Mouse (Mus musculus): ENCODE data around the gene Rrad. TPM values are rescaled to one million over a fixed set of nuclear protein-coding genes. Genes with fewer than 3 reads are reported as not detected.

Rrad gene
- polyA plus RNA-seq, 1 experiment = 23.8 TPM

GRCm38 (mm10) chr8:104591133-104591834, 39.8 kb downstream of the Rrad start, which contains the start of gene Pdp2:
Pdp2 (plus strand) TSS chr8:104591451.
- peak within 1 kb of the TSS; percentile 90 for H3K27ac ChIP-seq (ENCODE audit: insufficient read depth, low read depth, low read length)
- TF ChIP-seq CTCF (IDR thresholded peaks at IDR 0.05; ENCODE audit: low read depth, low read length) = no peak
- TF ChIP-seq POLR2A (IDR thresholded peaks at IDR 0.05; ENCODE audit: borderline replicate concordance, low read depth, low read length) = no peak; the same call in 1 of the 2 replicates
- H3K4me1 ChIP-seq (ENCODE audit: control insufficient read depth, insufficient read depth, low read length) = peaks cover 17% of the 10 kb centered on the region
- H3K4me3 ChIP-seq (ENCODE audit: insufficient read depth, low read length) = peak within 1 kb of the TSS; percentile 95

- Histone ChIP-seq H3K27ac (ENCODE audit: insufficient read depth, low read depth, low read length) (no peak overlapping the region), H3K4me1 (ENCODE audit: control insufficient read depth, insufficient read depth, low read length) (peaks cover 9% of the 10 kb centered on the region)
Observed at GRCm38 (mm10) chr8:104590284-104590683, 40.8 kb downstream of the Rrad start.

GRCm38 (mm10) chr8:104584522-104584921, 46.6 kb downstream of the Rrad start:
- no peak for TF ChIP-seq CTCF (IDR thresholded peaks at IDR 0.05; ENCODE audit: low read depth, low read length)
- no peak for TF ChIP-seq POLR2A (IDR thresholded peaks at IDR 0.05; ENCODE audit: borderline replicate concordance, low read depth, low read length)
- H3K4me1 ChIP-seq (ENCODE audit: control insufficient read depth, insufficient read depth, low read length) = no peaks in the 10 kb centered on the region
- no peak overlapping the region for H3K27ac ChIP-seq (ENCODE audit: insufficient read depth, low read depth, low read length)
- no peak overlapping the region for H3K4me3 ChIP-seq (ENCODE audit: insufficient read depth, low read length)

More at GRCm38 (mm10) chr8:104590284-104590683, 40.8 kb downstream of the Rrad start:
- TF ChIP-seq POLR2A (IDR thresholded peaks at IDR 0.05; ENCODE audit: borderline replicate concordance, low read depth, low read length) = no peak
- TF ChIP-seq CTCF (IDR thresholded peaks at IDR 0.05; ENCODE audit: low read depth, low read length) = no peak
- no peak overlapping the region for H3K4me3 ChIP-seq (ENCODE audit: insufficient read depth, low read length)

Other genes starting within 250 kb of the Rrad start
- gene Cmtm4, start 235.5 kb downstream of the Rrad start, polyA plus RNA-seq (2012; ENCODE audit: insufficient read depth, insufficient read length, missing spikeins) = 12.2 and 12.3 TPM in 2 replicates
- 60.7 and 65.3 TPM in 2 replicates for gene Dync1li2, start 188.3 kb downstream of the Rrad start, polyA plus RNA-seq (2012; ENCODE audit: insufficient read depth, insufficient read length, missing spikeins)
- gene Terb1, start 121.4 kb downstream of the Rrad start, polyA plus RNA-seq (2012; ENCODE audit: insufficient read depth, insufficient read length, missing spikeins) = not detected in 2 replicates
- gene Nae1, start 96.7 kb downstream of the Rrad start, polyA plus RNA-seq (2012; ENCODE audit: insufficient read depth, insufficient read length, missing spikeins) = 39.6 and 41.0 TPM in 2 replicates
- 0.72 and 1.7 TPM in 2 replicates for gene Car7, start 96.6 kb downstream of the Rrad start, polyA plus RNA-seq (2012; ENCODE audit: insufficient read depth, insufficient read length, missing spikeins)
- gene Pdp2, start 39.9 kb downstream of the Rrad start, polyA plus RNA-seq (2012; ENCODE audit: insufficient read depth, insufficient read length, missing spikeins) = 8.0 and 9.1 TPM in 2 replicates
- not detected in 2 replicates for gene Cdh16, start 6.9 kb downstream of the Rrad start, polyA plus RNA-seq (2012; ENCODE audit: insufficient read depth, insufficient read length, missing spikeins)
- 48.9 and 50.7 TPM in 2 replicates for gene Ciao2b, start 10.6 kb upstream of the Rrad start, polyA plus RNA-seq (2012; ENCODE audit: insufficient read depth, insufficient read length, missing spikeins)
- gene Ces2a, start 102.7 kb upstream of the Rrad start, polyA plus RNA-seq (2012; ENCODE audit: insufficient read depth, insufficient read length, missing spikeins) = not detected in 2 replicates
- gene Ces2b, start 200.2 kb upstream of the Rrad start, polyA plus RNA-seq (2012; ENCODE audit: insufficient read depth, insufficient read length, missing spikeins) = not detected in 2 replicates
- gene Ces2c, start 215.7 kb upstream of the Rrad start, polyA plus RNA-seq (2012; ENCODE audit: insufficient read depth, insufficient read length, missing spikeins) = not detected in 2 replicates

Measured in bone marrow macrophage, adult 2 months (primary cell).